Mouse (Mus musculus) layer of hippocampus, adult 2 months (tissue): ENCODE measurements at regions not wholly inside any gene's neighbourhood (a gene's known extent, or its start where the extent isn't known, plus 50 kb on each side); places are given as distances from the start of the nearest gene placed in this dataset.
A peak's percentile ranks its signal among the peaks of the same experiment; 100 is the strongest.

ENCODE experiments used
- DNase-seq, 2 experiments: peaks; one replicate each; pipeline ENCODE4 v3.0.0; 2022; ENCODE audit warnings: low spot score in 2 of 2
- H3K27ac ChIP-seq: fragments of 200-600 bp; 2 replicates; pipeline ENCODE4 v1.8.1; 2022
- H3K4me3 ChIP-seq: fragments of 200-600 bp; 2 replicates; pipeline ENCODE4 v1.8.1; 2022; ENCODE audit warnings: mild to moderate bottlenecking
- CTCF ChIP-seq: fragments of 200-600 bp; conservative IDR thresholded peaks from 2 replicates; pipeline ENCODE4 v1.8.1; 2022; ENCODE audit warnings: antibody characterized with exemption, mild to moderate bottlenecking, moderate library complexity

GRCm38 (mm10) chr13:26594313-26594712, 175.7 kb downstream of the Hdgfl1 start:
- Histone ChIP-seq H3K27ac (no peak overlapping the region), H3K4me3 (no peak overlapping the region)
- DNase-seq, result no peak
- TF ChIP-seq CTCF, result no peak

- H3K4me3 ChIP-seq, result no peak overlapping the region
- DNase-seq, result no peak
- no peak for TF ChIP-seq CTCF
- H3K27ac ChIP-seq, result no peak overlapping the region
Measured at GRCm38 (mm10) chr13:26593750-26594149, 176.2 kb downstream of the Hdgfl1 start.

GRCm38 (mm10) chr13:26575890-26576543, 193.9 kb downstream of the Hdgfl1 start:
- peak in 1 of 2 experiments; percentile 47 for DNase-seq
- TF ChIP-seq CTCF, result no peak
- Histone ChIP-seq H3K27ac (peak overlapping the region; percentile 59), H3K4me3 (no peak overlapping the region)

- TF ChIP-seq CTCF, result no peak
- DNase-seq, result no peak
- Histone ChIP-seq H3K4me3 (no peak overlapping the region), H3K27ac (no peak overlapping the region)
Measured at GRCm38 (mm10) chr13:26569422-26569821, 200.5 kb downstream of the Hdgfl1 start.

GRCm38 (mm10) chr13:26564941-26565862, 204.8 kb downstream of the Hdgfl1 start:
- TF ChIP-seq CTCF, result no peak
- no peak overlapping the region for H3K27ac ChIP-seq
- DNase-seq, result no peak
- H3K4me3 ChIP-seq, result no peak overlapping the region

- H3K27ac ChIP-seq, result no peak overlapping the region
- TF ChIP-seq CTCF, result peak; percentile 69
- no peak overlapping the region for H3K4me3 ChIP-seq
- DNase-seq, result no peak
Measured at GRCm38 (mm10) chr13:26558366-26558765, 211.6 kb downstream of the Hdgfl1 start.

GRCm38 (mm10) chr13:26554266-26554665, 215.7 kb downstream of the Hdgfl1 start:
- no peak for DNase-seq

GRCm38 (mm10) chr13:26552122-26552521, 217.8 kb downstream of the Hdgfl1 start:
- DNase-seq, result no peak
- TF ChIP-seq CTCF, result no peak
- no peak overlapping the region for H3K27ac ChIP-seq
- H3K4me3 ChIP-seq, result no peak overlapping the region

More at GRCm38 (mm10) chr13:26554266-26554665, 215.7 kb downstream of the Hdgfl1 start:
- no peak for TF ChIP-seq CTCF
- Histone ChIP-seq H3K27ac (no peak overlapping the region), H3K4me3 (no peak overlapping the region)

- DNase-seq, result no peak
- H3K4me3 ChIP-seq, result no peak overlapping the region
- no peak overlapping the region for H3K27ac ChIP-seq
- no peak for TF ChIP-seq CTCF
Measured at GRCm38 (mm10) chr13:26538928-26539327, 231.0 kb downstream of the Hdgfl1 start.

GRCm38 (mm10) chr13:26536575-26536974, 233.4 kb downstream of the Hdgfl1 start:
- DNase-seq, result no peak
- TF ChIP-seq CTCF, result no peak
- Histone ChIP-seq H3K27ac (no peak overlapping the region), H3K4me3 (no peak overlapping the region)

- no peak for TF ChIP-seq CTCF
- Histone ChIP-seq H3K4me3 (no peak overlapping the region), H3K27ac (no peak overlapping the region)
- DNase-seq, result no peak
Measured at GRCm38 (mm10) chr13:26532761-26533160, 237.2 kb downstream of the Hdgfl1 start.

- TF ChIP-seq CTCF, result no peak
- no peak overlapping the region for H3K27ac ChIP-seq
- no peak for DNase-seq
- H3K4me3 ChIP-seq, result no peak overlapping the region
Measured at GRCm38 (mm10) chr13:26519054-26519453, 250.9 kb downstream of the Hdgfl1 start.

- Histone ChIP-seq H3K27ac (no peak overlapping the region), H3K4me3 (no peak overlapping the region)
- no peak for TF ChIP-seq CTCF
- DNase-seq, result no peak
Measured at GRCm38 (mm10) chr13:26518425-26518824, 251.5 kb downstream of the Hdgfl1 start.
